Mouse (Mus musculus) telencephalon, adult 2 months (tissue): Measurements from ENCODE around the gene Fundc2.

Source experiments
- DNase-seq: peaks from one replicate; pipeline ENCODE4 v3.0.0-alpha.2; 2011; ENCODE audit warnings: low read depth, low spot score

Fundc2 gene

GRCm38 (mm10) chrX:75382195-75382771 lies at the start of gene Fundc2, which contains the start of gene F8:
Gene Fundc2, plus strand, starts transcription at chrX:75382399.
Gene F8, minus strand, starts transcription at chrX:75382615.
- DNase-seq, result peak; percentile 67

- no peak for DNase-seq
These were observed 12.0 kb upstream of the Fundc2 start for GRCm38 (mm10) chrX:75370197-75370596.

GRCm38 (mm10) chrX:75372666-75373425 lies 9.4 kb upstream of the Fundc2 start:
- no peak for DNase-seq

GRCm38 (mm10) chrX:75376815-75377214 lies 5.4 kb upstream of the Fundc2 start:
- no peak for DNase-seq

GRCm38 (mm10) chrX:75381176-75381575 lies 1.0 kb upstream of the Fundc2 start:
- DNase-seq, result no peak

- DNase-seq, result no peak
These were observed 500 bp upstream of the Fundc2 start for GRCm38 (mm10) chrX:75381699-75382098.

GRCm38 (mm10) chrX:75399471-75399870 lies 17.3 kb downstream of the Fundc2 start:
- no peak for DNase-seq

GRCm38 (mm10) chrX:75402668-75403067 lies 20.5 kb downstream of the Fundc2 start:
- DNase-seq, result no peak

- DNase-seq, result no peak
These were observed 21.2 kb downstream of the Fundc2 start for GRCm38 (mm10) chrX:75403350-75403749.

- no peak for DNase-seq
These were observed 27.5 kb downstream of the Fundc2 start for GRCm38 (mm10) chrX:75409711-75410110.

GRCm38 (mm10) chrX:75415936-75416785 lies 34.0 kb downstream of the Fundc2 start, which contains the start of the genes Cmc4, Mtcp1 and Brcc3:
Gene Cmc4, minus strand, starts transcription at chrX:75416584.
Gene Mtcp1, minus strand, starts transcription at chrX:75416588.
Gene Brcc3, plus strand, starts transcription at chrX:75416628.
- peak; percentile 74 for DNase-seq
